Mouse (Mus musculus): ENCODE results near the gene Car11. TPM values are rescaled to one million over a fixed set of nuclear protein-coding genes. Genes with fewer than 3 reads are reported as not detected.
A peak's percentile ranks its signal among the peaks of the same experiment; 100 is the strongest.

Car11 gene
- polyA plus RNA-seq, 1 experiment from 2014 or later: 5.1 TPM

- no peak for ATAC-seq (replicated peaks; ENCODE audit: insufficient number of reproducible peaks, insufficient read depth, low FRiP score, low read depth)
- 74% methylated on average over 10 of the region's 10 CpGs for WGBS
- H3K9ac ChIP-seq: peak overlapping the region; percentile 88
- H3K27ac ChIP-seq: no peak overlapping the region
- peaks cover 26% of the 10 kb centered on the region for H3K36me3 ChIP-seq
- H3K9me3 ChIP-seq (replicated peaks): no peaks in the 10 kb centered on the region
- no peaks in the 10 kb centered on the region for H3K27me3 ChIP-seq
- peaks cover 39% of the 10 kb centered on the region for H3K4me1 ChIP-seq (replicated peaks)
- peak overlapping the region; percentile 64 for H3K4me2 ChIP-seq
- peak overlapping the region; percentile 69 for H3K4me3 ChIP-seq
These were observed 19.5 kb downstream of the Car11 start for GRCm38 (mm10) chr7:45719180-45719579.

- WGBS: 88% methylated on average over 16 of the region's 16 CpGs
- H3K27ac ChIP-seq: no peak overlapping the region
- H3K9ac ChIP-seq: no peak overlapping the region
- H3K4me2 ChIP-seq: peak overlapping the region; percentile 64; the same call in 1 of the 2 replicates
- H3K9me3 ChIP-seq (replicated peaks): no peaks in the 10 kb centered on the region
- ATAC-seq (replicated peaks; ENCODE audit: insufficient number of reproducible peaks, insufficient read depth, low FRiP score, low read depth): no peak
- H3K4me3 ChIP-seq: no peak overlapping the region
- H3K4me1 ChIP-seq (replicated peaks): peaks cover 33% of the 10 kb centered on the region
- peaks cover 29% of the 10 kb centered on the region for H3K36me3 ChIP-seq
- no peaks in the 10 kb centered on the region for H3K27me3 ChIP-seq
These were observed 20.2 kb downstream of the Car11 start for GRCm38 (mm10) chr7:45719738-45720412.

GRCm38 (mm10) chr7:45720413-45721233 lies 21.0 kb downstream of the Car11 start, which contains the start of gene Fam83e:
Fam83e (plus strand) TSS chr7:45721212.
- ATAC-seq (replicated peaks; ENCODE audit: insufficient number of reproducible peaks, insufficient read depth, low FRiP score, low read depth): no peak
- Histone ChIP-seq H3K9ac (no peak within 1 kb of the TSS), H3K27ac (no peak within 1 kb of the TSS), H3K36me3 (peaks cover 29% of the 10 kb centered on the region), H3K4me1 (replicated peaks) (peaks cover 30% of the 10 kb centered on the region), H3K9me3 (replicated peaks) (no peaks in the 10 kb centered on the region), H3K4me2 (no peak within 1 kb of the TSS), H3K27me3 (no peaks in the 10 kb centered on the region), H3K4me3 (no peak within 1 kb of the TSS)
- 74% methylated on average over 14 of the region's 14 CpGs for WGBS

- WGBS: 80% methylated on average over 7 of the region's 7 CpGs
- Histone ChIP-seq H3K4me2 (no peak overlapping the region), H3K4me1 (replicated peaks) (peaks cover 24% of the 10 kb centered on the region), H3K27me3 (no peaks in the 10 kb centered on the region), H3K27ac (no peak overlapping the region), H3K9ac (no peak overlapping the region), H3K9me3 (replicated peaks) (no peaks in the 10 kb centered on the region), H3K36me3 (peaks cover 29% of the 10 kb centered on the region), H3K4me3 (no peak overlapping the region)
- ATAC-seq (replicated peaks; ENCODE audit: insufficient number of reproducible peaks, insufficient read depth, low FRiP score, low read depth): no peak
These were observed 21.6 kb downstream of the Car11 start for GRCm38 (mm10) chr7:45721234-45721571.

GRCm38 (mm10) chr7:45721642-45722347 lies 22.2 kb downstream of the Car11 start:
- ATAC-seq (replicated peaks; ENCODE audit: insufficient number of reproducible peaks, insufficient read depth, low FRiP score, low read depth): no peak
- Histone ChIP-seq H3K9ac (no peak overlapping the region), H3K27ac (no peak overlapping the region), H3K36me3 (peaks cover 33% of the 10 kb centered on the region), H3K9me3 (replicated peaks) (no peaks in the 10 kb centered on the region), H3K4me3 (no peak overlapping the region), H3K4me2 (no peak overlapping the region), H3K4me1 (replicated peaks) (peaks cover 18% of the 10 kb centered on the region), H3K27me3 (no peaks in the 10 kb centered on the region)
- 68% methylated on average over 13 of the region's 13 CpGs for WGBS

GRCm38 (mm10) chr7:45722348-45722713 lies 22.7 kb downstream of the Car11 start:
- no peak overlapping the region for H3K4me2 ChIP-seq
- no peak overlapping the region for H3K9ac ChIP-seq
- H3K4me1 ChIP-seq (replicated peaks): peaks cover 14% of the 10 kb centered on the region
- H3K27ac ChIP-seq: no peak overlapping the region
- H3K27me3 ChIP-seq: no peaks in the 10 kb centered on the region
- 75% methylated on average over 13 of the region's 13 CpGs for WGBS
- no peak overlapping the region for H3K4me3 ChIP-seq
- no peaks in the 10 kb centered on the region for H3K9me3 ChIP-seq (replicated peaks)
- no peak for ATAC-seq (replicated peaks; ENCODE audit: insufficient number of reproducible peaks, insufficient read depth, low FRiP score, low read depth)
- peaks cover 33% of the 10 kb centered on the region for H3K36me3 ChIP-seq

- peaks cover 33% of the 10 kb centered on the region for H3K36me3 ChIP-seq
- no peak overlapping the region for H3K9ac ChIP-seq
- H3K4me1 ChIP-seq (replicated peaks): peaks cover 14% of the 10 kb centered on the region
- H3K4me3 ChIP-seq: no peak overlapping the region
- 82% methylated on average over 4 of the region's 4 CpGs for WGBS
- H3K4me2 ChIP-seq: no peak overlapping the region
- no peak overlapping the region for H3K27ac ChIP-seq
- H3K9me3 ChIP-seq (replicated peaks): no peaks in the 10 kb centered on the region
- no peaks in the 10 kb centered on the region for H3K27me3 ChIP-seq
- no peak for ATAC-seq (replicated peaks; ENCODE audit: insufficient number of reproducible peaks, insufficient read depth, low FRiP score, low read depth)
These were observed 23.7 kb downstream of the Car11 start for GRCm38 (mm10) chr7:45723301-45723700.

- H3K27me3 ChIP-seq: no peaks in the 10 kb centered on the region
- H3K27ac ChIP-seq: no peak overlapping the region
- no peak overlapping the region for H3K9ac ChIP-seq
- peaks cover 33% of the 10 kb centered on the region for H3K36me3 ChIP-seq
- no peaks in the 10 kb centered on the region for H3K9me3 ChIP-seq (replicated peaks)
- 90% methylated on average over 14 of the region's 14 CpGs for WGBS
- ATAC-seq (replicated peaks; ENCODE audit: insufficient number of reproducible peaks, insufficient read depth, low FRiP score, low read depth): no peak
- peaks cover 12% of the 10 kb centered on the region for H3K4me1 ChIP-seq (replicated peaks)
- no peak overlapping the region for H3K4me3 ChIP-seq
- no peak overlapping the region for H3K4me2 ChIP-seq
These were observed 24.1 kb downstream of the Car11 start for GRCm38 (mm10) chr7:45723781-45724180.

- 84% methylated on average over 9 of the region's 9 CpGs for whole genome bisulfite sequencing
- ATAC-seq (replicated peaks; ENCODE audit: insufficient number of reproducible peaks, insufficient read depth, low FRiP score, low read depth): no peak
- Histone ChIP-seq H3K27ac (no peak overlapping the region), H3K4me1 (replicated peaks) (no peaks in the 10 kb centered on the region), H3K9me3 (replicated peaks) (no peaks in the 10 kb centered on the region), H3K4me3 (no peak overlapping the region), H3K9ac (no peak overlapping the region), H3K4me2 (no peak overlapping the region), H3K27me3 (no peaks in the 10 kb centered on the region), H3K36me3 (peaks cover 27% of the 10 kb centered on the region)
These were observed 25.5 kb downstream of the Car11 start for GRCm38 (mm10) chr7:45725151-45725550.

GRCm38 (mm10) chr7:45725713-45726112 lies 26.1 kb downstream of the Car11 start, which contains the start of gene Spaca4:
Spaca4 (minus strand) TSS chr7:45725813.
- H3K4me3 ChIP-seq: no peak within 1 kb of the TSS
- WGBS: 94% methylated on average over 11 of the region's 11 CpGs
- H3K27me3 ChIP-seq: no peaks in the 10 kb centered on the region
- no peak within 1 kb of the TSS for H3K4me2 ChIP-seq
- ATAC-seq (replicated peaks; ENCODE audit: insufficient number of reproducible peaks, insufficient read depth, low FRiP score, low read depth): no peak
- H3K4me1 ChIP-seq (replicated peaks): 0 out of 2 replicates have a peak, but pooled peaks cover 1% of the 10 kb centered on the region
- peaks cover 21% of the 10 kb centered on the region for H3K36me3 ChIP-seq
- no peak within 1 kb of the TSS for H3K9ac ChIP-seq
- no peaks in the 10 kb centered on the region for H3K9me3 ChIP-seq (replicated peaks)
- H3K27ac ChIP-seq: no peak within 1 kb of the TSS

- H3K4me2 ChIP-seq: no peak overlapping the region
- 86% methylated on average over 10 of the region's 10 CpGs for WGBS
- ATAC-seq (replicated peaks; ENCODE audit: insufficient number of reproducible peaks, insufficient read depth, low FRiP score, low read depth): no peak
These were observed 26.8 kb downstream of the Car11 start for GRCm38 (mm10) chr7:45726419-45726818.

More at GRCm38 (mm10) chr7:45726419-45726818, 26.8 kb downstream of the Car11 start:
- 0 out of 2 replicates have a peak, but pooled peaks cover 7% of the 10 kb centered on the region for H3K4me1 ChIP-seq (replicated peaks)
- no peaks in the 10 kb centered on the region for H3K9me3 ChIP-seq (replicated peaks)
- no peak overlapping the region for H3K9ac ChIP-seq
- H3K27me3 ChIP-seq: no peaks in the 10 kb centered on the region
- no peak overlapping the region for H3K4me3 ChIP-seq
- peaks cover 15% of the 10 kb centered on the region; the same call in 1 of the 2 replicates for H3K36me3 ChIP-seq
- H3K27ac ChIP-seq: no peak overlapping the region

Measured in heart, embryonic 15.5 days (tissue).